Mouse (Mus musculus) natural killer cell, adult 2 months (primary cell): ENCODE results near the gene Traf6.
A peak's percentile ranks its signal among the peaks of the same experiment; 100 is the strongest.

Experiments used
- DNase-seq, 2 experiments: peaks; one replicate each; pipeline ENCODE4 v3.0.0; 2022; ENCODE audit warnings: low spot score in 2 of 2

The Traf6 gene

DNA sequence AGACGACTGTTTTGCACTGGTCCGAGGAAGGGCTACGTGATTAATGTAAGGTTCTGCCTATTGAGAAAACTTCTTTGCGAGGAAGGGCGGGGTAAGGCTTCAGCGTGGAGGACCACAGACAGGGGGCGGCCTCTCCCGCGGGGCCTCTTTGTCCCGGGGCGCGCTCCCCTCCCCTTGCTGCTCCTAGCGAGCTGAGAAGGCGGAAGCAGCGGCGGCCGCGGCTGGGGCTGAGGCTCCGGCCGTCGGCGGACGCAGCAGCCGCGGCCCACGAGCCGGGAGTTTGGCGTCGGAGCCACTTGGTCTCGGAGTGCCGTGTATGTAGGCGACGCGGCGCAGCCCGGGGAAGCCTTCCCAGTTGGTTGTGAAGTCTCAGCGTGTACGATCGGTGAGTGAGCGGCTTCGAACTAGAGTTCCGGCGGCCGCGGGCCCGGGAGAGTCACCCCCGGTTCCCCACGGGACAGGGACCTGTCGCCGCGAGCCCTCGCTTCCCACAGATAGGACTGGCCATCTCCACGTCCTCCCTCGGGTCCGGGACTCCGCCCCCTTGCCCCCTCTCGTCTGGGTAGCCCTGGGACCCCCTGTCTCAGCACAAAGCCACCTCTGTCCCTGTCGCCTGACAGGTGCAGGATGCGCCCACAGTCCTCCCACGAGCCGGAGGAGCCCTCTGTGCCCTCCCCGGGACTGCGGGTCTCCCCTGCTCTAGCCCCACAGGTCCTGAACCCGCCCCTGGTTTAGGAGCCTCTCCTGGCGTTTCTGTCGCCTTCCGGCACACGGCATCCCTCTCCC, at the start of gene Traf6:
Gene Traf6, plus strand, starts transcription at position 194 of the 786 bp plus-strand sequence.
- peak; percentile 82 to 88 for DNase-seq

DNA sequence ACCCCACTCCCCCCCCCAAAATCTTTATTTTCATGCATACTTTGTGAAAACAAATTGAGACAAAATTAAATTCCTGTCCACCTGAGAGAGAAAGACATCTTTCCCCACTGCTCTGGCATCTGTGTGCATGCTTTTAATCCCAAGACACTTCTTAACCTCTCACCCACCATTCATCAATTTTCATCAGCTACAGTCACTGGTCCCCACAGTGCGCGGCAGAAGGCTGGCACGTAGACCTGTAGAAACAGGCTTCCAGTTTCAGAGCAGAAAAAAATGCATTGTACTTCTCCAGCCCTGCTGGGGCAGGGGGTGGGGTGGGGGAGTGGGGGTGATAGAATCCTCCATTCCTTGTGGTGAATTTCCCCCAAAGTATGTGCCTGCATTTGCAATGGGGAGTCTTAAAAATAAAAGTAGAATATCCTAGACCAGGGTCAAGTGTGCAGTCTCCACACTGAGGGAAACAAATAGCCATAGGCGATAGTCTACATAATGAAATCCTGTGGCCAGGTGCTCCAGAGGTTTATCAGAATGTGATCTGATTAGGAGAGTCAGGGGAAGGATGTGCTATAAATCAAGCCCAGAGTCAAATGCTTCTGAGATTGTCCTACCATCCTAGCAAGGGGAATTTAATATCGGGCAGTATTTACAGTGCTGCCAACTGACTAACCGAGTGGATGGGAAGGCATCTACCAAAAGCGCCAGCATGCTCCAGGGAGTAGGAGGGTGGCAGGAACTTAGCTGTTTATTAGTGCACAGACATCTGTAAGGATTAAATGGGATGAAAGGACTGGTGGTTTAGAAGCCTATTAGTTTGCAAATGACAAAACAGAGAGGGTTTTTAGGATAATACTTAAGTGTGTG, 39.0 kb upstream of the Traf6 start:
- DNase-seq, result no peak

DNA sequence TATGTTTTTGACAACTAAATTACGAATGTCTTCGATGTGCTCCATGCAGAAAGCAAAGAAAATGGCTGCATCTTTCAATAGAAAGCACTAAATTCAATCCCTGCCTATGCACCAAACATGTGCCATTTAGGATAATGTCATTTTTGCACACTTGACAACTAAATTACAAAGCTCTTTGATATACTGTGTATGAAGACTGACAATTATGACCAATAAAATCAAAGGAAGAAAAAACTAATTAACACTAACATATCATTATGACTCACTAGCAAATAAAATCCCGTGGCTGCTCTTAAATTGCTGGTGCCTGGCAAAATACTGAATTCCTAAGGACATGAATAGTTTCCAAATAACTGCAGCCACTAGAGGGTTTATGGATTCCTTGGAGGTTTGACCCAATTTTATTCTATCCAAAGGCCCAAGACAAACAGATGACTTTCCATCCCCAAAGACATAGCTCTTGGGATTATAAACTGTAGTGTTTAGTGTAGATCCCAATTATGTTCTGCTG, 38.3 kb upstream of the Traf6 start:
- DNase-seq, result no peak

DNA sequence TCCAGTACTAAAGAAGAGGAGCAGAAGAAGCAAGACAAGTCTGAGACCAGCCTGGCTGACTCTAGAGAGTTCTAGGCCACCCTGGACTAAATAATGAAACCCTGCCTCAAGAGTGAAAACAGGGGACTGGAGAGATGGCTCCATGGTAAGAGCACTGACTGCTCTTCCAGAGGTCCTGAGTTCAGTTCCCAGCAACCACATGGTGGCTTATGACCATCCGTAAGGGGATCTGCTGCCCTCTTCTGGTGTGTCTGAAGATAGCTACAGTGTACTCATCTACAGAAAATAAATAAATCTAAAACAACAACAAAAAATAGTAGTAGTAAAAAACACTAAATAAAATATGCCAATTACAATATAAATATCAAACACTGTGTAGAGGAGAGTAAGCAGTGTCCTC, 32.4 kb upstream of the Traf6 start:
- DNase-seq, result no peak

DNA sequence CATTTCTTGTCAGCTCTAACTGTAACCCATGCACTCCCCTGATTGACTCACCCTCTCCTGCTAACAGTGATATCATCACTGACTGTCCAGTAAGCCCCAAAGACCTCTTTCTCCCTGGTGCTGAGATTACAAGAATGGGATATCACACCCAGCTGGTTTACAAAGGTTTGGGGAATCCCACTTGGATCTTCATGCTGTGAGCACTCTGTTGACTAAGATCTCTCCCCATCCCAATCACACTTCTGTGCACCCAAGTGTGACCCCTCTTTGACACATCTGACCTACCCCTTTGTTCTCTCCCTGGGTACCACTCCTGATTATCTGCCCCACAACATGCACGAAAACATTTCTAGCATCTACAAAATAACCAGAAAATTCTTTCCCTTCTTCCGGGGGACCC, 29.9 kb upstream of the Traf6 start:
- no peak for DNase-seq

DNA sequence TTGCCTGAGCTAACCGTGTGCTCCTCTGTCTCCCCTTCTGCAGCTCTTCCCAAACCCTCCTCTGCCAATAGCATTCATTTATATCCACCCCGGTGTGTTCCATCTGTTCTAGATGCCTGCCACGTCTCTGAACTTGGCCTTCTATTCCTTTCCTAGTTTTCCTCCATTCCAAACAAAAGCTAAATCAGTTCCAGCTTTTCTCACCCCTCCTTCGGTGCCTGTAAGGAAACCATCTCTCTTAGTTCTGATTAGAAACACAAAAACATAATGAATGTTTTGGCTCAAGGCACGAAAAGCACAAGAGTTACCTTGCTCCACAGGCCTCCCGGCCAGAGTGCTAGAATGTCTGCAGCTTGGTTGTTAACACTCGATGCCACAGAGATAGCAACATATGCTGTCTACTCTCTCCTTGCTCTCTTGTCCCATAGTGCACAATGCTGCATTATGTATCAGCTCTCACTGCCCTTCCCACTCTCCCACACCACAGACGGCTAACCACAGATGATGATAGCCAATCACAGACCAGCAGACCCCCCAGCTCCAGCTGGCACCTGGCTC, 29.0 kb upstream of the Traf6 start, which contains the start of the genes Rag1 and B230118H07Rik:
Gene Rag1, minus strand, starts transcription at position 388 of the 558 bp plus-strand sequence.
Gene B230118H07Rik, minus strand, starts transcription at position 419 of the 558 bp plus-strand sequence.
- no peak for DNase-seq

DNA sequence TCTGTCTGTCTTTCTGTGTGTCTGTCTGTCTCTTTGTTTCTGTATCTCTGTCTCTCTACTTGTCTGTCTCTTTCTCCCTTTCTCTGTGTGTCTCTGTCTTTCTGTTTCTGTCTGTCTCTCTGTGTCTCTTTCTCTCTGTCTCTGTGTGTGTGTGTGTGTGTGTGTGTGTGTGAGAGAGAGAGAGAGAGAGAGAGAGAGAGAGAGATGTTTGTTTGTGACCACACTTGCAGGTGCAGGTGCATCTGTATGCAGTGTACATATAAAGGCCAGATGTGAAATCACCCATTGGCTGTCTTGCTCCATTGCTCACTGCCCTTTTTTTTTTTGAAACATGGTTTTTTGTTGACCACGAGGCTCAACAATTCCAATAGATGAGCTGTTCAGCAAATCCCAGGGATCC, 27.8 kb upstream of the Traf6 start:
- no peak for DNase-seq

DNA sequence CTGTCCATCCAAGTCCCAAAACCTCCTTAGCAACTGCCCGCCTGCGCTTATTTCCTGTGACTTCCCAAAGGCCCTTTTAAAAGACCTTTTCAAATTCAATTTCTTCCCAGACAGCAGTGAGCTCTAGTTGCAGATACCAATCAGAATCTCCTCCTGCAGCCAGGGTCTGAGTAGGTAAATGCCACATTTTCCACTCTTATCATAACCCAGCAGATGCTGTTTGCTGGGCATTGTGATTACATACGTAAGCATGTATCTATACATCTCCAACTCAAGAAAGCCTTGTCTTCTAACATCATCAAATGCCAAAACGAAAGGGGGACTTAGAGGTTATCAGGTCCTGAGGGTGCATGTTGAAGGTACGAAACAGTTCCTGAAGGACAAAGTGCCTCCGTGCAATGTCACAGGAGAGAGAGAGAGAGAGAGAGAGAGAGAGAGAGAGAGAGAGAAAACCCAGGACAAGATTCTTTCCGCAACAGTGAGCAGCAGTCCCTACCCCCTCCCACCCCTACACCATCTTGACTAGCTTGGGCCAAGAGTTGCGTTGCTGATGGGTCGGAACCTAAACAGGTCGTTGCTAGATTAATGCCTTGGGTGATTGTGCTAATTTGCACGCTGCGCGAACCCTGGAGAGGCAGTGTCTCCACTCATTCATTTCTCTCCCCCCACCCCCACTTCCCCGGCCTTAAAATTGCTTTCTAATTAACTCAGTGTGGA, 25.9 kb upstream of the Traf6 start:
- DNase-seq, result no peak

DNA sequence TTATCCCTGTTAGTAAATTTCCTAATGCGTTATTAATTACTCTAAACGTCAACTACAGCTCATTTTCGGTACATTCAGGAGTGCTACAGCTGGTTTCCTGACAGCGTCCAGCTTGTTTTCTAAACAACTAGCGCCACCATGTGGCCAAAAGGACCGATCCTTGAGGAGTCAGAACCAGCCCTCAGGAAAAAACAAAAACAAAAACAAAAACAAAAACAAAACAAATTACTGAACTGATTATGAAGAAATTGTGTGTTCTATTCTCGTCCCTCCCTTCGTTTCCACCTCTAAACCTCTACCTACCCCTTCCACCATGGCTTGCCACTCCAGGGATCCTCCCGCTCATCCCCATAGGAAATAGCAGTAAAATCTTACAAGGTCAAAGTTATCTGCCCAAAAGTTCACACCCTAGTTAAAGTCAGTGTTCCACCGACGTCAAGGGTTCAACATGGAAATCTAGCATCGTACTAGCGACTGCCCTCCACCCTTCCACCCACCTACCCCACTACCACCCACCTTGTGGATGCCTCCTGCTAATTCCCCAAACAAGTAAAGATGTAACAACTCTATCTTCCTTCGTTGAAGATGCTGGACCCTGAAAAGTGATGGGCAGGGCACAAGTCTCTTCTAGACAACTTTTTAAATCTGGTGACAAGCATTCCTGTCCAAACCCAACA, 25.2 kb upstream of the Traf6 start:
- DNase-seq, result peak; percentile 32 to 67

DNA sequence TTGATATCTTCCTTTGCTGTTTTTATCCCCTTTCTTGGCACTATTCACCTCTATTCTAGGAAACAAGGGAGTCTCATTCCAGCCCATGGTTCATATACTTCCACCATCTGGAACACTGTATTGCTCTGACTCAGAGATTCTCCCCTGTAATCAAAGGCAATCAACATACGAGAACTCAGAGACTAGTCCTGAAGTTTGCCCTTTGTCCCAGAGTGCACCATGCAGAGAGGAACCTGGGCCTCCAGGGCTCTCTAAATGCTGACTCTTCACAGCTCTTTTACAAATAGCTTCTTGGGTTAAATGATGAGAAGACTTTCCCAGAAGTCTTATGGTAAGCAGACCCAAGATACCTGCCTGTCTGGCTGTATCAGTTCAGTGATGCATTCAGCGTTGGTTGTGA, 17.7 kb upstream of the Traf6 start:
- DNase-seq, result no peak

DNA sequence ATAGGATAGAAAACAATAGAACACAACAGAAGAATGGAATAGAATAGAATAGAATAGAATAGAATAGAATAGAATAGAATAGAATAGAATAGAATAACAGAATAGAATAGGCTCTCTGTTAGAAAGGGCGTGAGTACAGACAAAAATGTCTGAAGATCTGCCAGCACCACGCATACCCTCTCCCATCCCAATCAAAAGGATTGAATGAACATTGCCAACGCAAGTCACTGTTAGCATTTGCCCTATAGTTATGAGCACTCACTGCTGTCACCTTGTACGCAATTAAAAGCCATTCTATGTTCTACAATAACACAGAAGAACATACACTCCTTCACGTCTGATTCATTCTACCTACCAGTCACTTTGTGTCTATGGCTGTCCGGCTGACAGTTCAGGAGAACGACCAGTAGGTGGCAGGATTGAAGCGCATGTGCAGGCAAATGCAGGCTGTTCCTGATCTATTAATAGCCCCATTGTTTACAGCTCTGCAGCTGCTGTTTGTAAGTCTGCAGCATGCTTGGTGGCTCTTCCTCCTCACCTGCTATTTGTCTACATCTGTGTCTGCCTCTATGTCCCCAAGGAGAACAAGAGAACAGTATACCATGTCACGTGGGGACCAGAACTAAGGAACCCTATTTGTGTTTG, 13.0 kb upstream of the Traf6 start:
- peak; percentile 45 to 57 for DNase-seq

DNA sequence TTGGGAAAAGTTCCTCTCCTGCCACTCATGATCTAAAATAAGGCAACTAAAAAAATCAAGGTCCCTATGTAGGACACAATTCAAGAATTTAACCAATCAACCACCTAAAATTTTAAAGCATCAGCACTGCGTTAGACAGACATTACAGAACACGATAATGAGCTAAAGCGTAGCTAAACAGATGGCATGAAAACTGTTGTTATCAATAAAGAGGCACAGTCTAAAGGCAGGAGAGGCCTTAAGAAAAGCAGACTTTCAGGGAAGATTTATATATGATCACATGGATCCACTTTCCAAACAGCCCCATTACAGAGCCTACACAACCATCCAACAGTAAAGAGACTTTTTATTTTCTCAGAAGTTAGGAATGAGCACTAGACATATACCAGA, 12.5 kb upstream of the Traf6 start:
- no peak for DNase-seq

DNA sequence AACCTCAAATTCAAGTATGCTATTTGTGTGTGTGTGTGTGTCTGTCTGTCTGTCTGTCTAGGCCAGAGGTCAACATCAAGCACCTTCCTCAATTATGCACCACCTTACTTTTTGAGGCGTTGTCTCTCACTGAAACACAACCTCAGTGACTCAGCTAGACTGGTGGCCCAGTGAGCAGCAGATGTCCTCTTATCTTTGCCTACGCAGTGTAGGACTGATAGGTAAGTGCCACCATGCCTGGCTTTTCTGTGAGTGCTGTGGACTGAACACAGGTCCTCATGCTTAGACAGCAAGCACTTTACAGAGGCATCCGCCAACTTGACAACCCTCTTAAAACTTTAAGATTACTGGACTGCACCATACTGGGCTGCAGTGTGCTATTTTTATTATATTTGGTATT, 9.5 kb upstream of the Traf6 start:
- no peak for DNase-seq

DNA sequence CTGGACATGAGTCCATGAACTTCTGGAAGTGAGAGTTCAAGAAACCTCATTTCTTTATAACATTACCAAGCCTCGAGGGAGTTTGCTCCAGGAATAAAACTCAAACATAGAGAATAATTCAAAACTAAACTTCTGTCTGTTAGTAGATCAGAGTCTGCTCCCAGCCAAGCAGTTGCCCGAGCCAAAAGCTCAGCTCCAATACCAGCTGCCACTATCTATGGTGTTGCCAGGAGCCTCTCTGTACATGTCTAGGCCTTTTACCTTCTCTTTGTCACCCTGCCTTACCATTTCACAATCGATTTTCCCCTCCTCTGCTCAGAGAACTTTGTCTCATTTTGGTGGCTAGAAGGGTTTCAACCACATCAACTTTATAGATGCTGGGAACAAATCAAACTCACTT, 4.7 kb upstream of the Traf6 start:
- DNase-seq, result no peak

DNA sequence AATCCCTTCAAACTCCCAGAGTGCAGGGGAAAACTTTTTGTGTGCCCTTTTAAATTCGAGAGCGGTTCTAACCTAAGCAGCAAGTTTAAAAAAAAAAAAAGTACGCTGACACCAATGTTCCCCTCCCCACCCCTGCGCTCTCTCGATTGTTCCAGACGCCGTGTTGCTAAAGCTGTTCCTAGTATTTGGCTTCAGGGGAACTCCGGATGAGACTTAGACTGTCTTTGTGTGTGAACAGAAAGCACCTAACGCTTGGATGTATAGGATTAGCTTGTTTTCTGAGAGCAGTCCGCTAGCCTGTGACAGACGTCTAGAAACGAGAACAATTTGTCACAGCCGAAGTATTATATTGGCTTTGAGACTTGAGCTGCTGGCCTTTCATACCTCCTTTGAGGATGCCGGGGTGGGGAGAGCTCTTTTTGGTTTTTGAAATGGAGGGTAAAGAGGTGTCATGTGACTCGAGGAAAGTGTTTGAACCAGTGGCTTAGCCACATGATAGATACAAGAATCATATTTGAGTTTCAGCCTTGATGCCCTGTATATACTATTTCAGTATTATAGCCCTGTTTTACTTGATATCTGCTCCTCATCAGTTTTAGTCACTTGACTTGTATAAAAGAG, 1.0 kb downstream of the Traf6 start:
- DNase-seq, result peak; percentile 29 to 38

DNA sequence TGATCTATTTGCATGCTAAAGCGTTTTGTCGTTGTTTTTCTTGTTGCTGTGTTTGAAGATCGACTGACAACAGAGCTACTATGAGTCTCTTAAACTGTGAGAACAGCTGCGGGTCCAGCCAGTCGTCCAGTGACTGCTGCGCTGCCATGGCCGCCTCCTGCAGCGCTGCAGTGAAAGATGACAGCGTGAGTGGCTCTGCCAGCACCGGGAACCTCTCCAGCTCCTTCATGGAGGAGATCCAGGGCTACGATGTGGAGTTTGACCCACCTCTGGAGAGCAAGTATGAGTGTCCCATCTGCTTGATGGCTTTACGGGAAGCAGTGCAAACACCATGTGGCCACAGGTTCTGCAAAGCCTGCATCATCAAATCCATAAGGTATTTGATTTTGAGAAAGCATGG, 6.2 kb downstream of the Traf6 start:
- DNase-seq, result no peak

DNA sequence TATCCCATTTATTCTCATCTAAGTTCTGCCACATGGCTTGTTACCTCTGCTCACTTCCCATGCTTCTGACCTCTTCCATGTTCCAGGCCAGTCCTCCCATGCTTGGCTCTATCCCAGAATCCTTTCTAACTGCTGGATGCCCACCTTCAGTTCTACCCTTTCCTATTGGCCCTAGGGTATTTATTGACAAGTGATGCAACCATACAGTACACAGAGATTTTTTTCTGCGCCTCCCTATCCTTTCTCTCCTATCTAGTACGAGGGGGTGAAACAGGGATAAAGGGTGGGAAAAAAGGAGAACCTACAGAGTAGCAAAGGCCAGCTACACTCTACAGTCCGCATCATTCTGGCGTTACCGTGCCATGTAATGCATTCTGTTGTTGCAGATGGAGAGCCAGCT, 9.8 kb downstream of the Traf6 start:
- DNase-seq, result no peak

DNA sequence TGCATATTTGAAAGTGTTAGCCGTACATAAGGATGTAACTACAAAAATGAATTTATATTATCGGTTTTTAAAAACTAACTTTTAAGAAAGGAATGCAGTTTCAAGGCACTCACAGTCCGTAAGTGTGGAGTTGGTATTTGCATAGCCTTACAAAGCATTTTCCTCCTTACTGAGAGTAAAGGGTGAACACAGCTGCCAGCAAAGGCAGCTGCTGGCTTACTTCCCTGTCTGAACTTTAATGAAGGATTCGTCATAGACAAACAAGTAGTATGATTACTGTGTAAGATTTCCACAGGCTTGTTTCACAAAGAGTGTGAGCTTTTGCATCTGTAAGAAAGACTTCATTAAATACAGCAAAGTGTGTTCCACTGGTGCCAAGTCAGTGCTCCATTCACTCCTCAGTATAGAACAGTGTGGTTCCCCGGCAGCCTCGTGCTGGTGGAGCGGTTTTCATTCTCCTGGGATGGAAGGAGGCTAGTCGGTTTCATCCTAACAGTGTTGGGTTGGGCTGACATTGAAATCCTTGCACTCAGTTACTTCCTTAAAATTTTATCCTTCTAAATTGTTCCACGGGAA, 12.1 kb downstream of the Traf6 start:
- DNase-seq, result no peak

DNA sequence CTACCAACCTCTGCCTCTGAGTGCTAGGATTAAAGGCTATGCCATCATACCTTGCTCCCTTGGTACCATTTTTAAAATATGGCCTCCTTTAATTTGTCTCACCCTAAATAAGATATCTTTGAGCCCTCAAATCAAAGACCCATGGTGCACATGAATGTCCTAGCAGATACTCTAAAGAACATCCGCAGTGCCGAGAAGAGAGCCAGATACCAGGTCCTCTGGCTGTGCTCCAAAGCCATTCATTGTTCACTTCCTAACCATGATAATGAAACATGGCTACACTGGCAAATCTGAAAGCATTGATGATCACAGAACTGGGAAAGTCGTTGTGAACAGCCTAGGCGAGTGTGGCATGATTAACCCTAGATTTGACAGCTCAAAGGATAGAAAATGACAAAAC, 14.8 kb downstream of the Traf6 start:
- DNase-seq, result no peak
